Mouse (Mus musculus) lung, postnatal 0 days (tissue): Measurements from ENCODE around the gene Frmd4a.

Source experiments
- CTCF ChIP-seq: IDR thresholded peaks from 2 replicates; pipeline ENCODE4 v1.5.1; 2016; ENCODE audit warnings: antibody characterized with exemption, mild to moderate bottlenecking
- EP300 ChIP-seq: IDR thresholded peaks from 2 replicates; pipeline ENCODE4 v1.6.1; 2016; ENCODE audit warnings: antibody characterized with exemption, mild to moderate bottlenecking, control low read depth

DNA sequence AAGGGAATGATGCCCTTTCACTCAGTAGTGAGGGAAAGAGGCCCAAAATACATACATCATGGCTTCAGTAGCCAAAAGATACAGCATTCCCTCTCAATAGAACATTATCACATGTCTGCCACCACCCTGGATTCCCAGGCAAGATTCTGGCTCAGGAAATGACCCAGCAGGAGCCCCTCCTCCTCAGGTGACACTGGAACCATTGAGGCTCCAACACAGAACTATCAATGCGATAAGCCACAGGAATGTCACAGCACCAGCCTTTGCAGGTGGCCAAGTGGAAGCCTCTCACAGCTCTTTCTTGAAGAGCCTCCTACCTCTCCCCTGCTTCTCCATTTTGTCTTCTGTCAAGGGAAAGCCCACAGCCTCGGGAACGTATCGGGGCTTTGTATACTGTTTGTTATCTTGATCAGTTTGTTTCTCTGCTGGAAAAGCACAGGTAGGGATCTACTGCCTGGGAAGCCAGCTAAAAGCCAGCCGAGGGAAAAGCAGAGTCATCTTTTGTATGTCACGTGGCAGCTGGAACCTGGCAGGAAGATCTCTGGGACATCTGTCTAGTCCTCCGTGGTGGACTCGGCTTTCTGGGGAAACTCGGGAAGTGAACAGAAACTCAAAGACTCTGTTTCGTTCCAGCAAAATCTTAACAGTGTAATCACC lies 491.6 kb downstream of the Frmd4a start:
- TF ChIP-seq CTCF (no peak), EP300 (no peak)
